Mouse (Mus musculus) intestine, postnatal 0 days (tissue): ENCODE measurements around the gene Rarb. TPM values are rescaled to one million over a fixed set of nuclear protein-coding genes. Genes with fewer than 3 reads are reported as not detected.

Experiments
- ATAC-seq: fragments of 200-750 bp; cut with Nextera tagmentation; 2 replicates; pipeline ENCODE4 v1.8.0; 2017; ENCODE audit warnings: mild to moderate bottlenecking, moderate TSS enrichment, moderate library complexity
- H3K27ac ChIP-seq: fragments of 300-500 bp; sonication (generic); 2 replicates; pipeline ENCODE4 v1.5.1; 2014; ENCODE audit warnings: mild to moderate bottlenecking, low read depth, low read length, moderate library complexity
- H3K27me3 ChIP-seq: fragments of 300-500 bp; sonication (generic); replicated peaks from 2 replicates; pipeline ENCODE4 v1.6.1; 2014; ENCODE audit warnings: low read length, mixed read lengths; ENCODE audit not compliant: control insufficient read depth, insufficient read depth
- H3K36me3 ChIP-seq: fragments of 300-500 bp; sonication (generic); 2 replicates; pipeline ENCODE4 v1.6.1; 2014; ENCODE audit warnings: mild to moderate bottlenecking, moderate library complexity; ENCODE audit not compliant: control insufficient read depth, insufficient read depth
- H3K4me1 ChIP-seq: fragments of 300-500 bp; sonication (generic); replicated peaks from 2 replicates; pipeline ENCODE4 v1.6.1; 2014; ENCODE audit warnings: antibody characterized with exemption, low read length, mixed read lengths; ENCODE audit not compliant: control insufficient read depth, insufficient read depth
- H3K4me2 ChIP-seq: fragments of 300-500 bp; sonication (generic); replicated peaks from 2 replicates; pipeline ENCODE4 v1.6.1; 2014; ENCODE audit warnings: low read depth, mild to moderate bottlenecking, moderate library complexity
- H3K4me3 ChIP-seq: fragments of 300-500 bp; sonication (generic); 2 replicates; pipeline ENCODE4 v1.5.1; 2014; ENCODE audit warnings: low read depth, low read length
- H3K9ac ChIP-seq: fragments of 300-500 bp; sonication (generic); 2 replicates; pipeline ENCODE4 v1.6.1; 2014; ENCODE audit warnings: mild to moderate bottlenecking, low read depth, low read length
- H3K9me3 ChIP-seq: fragments of 300-500 bp; sonication (generic); 2 replicates; pipeline ENCODE4 v1.6.1; 2016; ENCODE audit warnings: mixed run types; ENCODE audit not compliant: control insufficient read depth
- CTCF ChIP-seq: sonication (generic); IDR thresholded peaks from 2 replicates; pipeline ENCODE4 v1.5.1; 2016; ENCODE audit warnings: low read depth, mild to moderate bottlenecking, control low read depth, antibody characterized with exemption, moderate library complexity
- WGBS: fragments of 180-500 bp; shearing (Covaris S2); extraction: QIAGEN DNeasy Blood & Tissue Kit; methylation state at CpG from one replicate; pipeline ENCODE4 v1.1.7; 2014; 5-methylcytosine and 5-hydroxymethylcytosine counted together
- polyA plus RNA-seq: library from polyadenylated mRNA; unstranded; fragments of >200 nt; fragmentation: Nextera tagmentation; extraction: Ambion mirVana; gene quantifications from 2 replicates; pipeline ENCODE4 v1.2.1, GENCODE M21; 2015

Rarb gene
- polyA plus RNA-seq, 1 experiment from 2014 or later, result 2.4 TPM

DNA sequence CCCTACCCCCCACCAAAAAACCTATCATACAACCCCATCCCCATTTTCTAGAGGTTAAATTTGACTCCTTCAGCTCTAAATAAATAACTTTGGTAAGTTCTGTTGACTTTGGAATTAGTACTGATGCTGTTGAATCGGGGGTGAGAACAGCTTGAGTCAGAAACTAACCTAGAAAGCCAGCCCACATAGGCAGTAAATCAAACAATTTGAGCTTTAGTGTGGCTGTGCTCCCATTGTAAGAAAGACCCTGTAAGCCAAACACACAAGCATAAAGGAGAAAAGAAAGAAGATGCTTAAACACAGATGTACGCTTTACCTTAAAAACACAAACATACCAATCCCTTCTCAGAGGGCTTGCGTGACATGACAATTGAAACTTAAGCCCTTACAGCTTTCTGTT, 140.6 kb downstream of the Rarb start:
- no peak overlapping the region for H3K4me3 ChIP-seq
- no peak overlapping the region for H3K9ac ChIP-seq
- H3K27me3 ChIP-seq, result no peaks in the 10 kb centered on the region
- no peak overlapping the region for H3K4me2 ChIP-seq
- no peak for ATAC-seq
- no peaks in the 10 kb centered on the region for H3K9me3 ChIP-seq
- H3K27ac ChIP-seq, result no peak overlapping the region
- H3K36me3 ChIP-seq, result no peaks in the 10 kb centered on the region
- WGBS, result 62% methylated on average over 3 of the region's 3 CpGs
- H3K4me1 ChIP-seq, result no peaks in the 10 kb centered on the region
- TF ChIP-seq CTCF, result no peak

DNA sequence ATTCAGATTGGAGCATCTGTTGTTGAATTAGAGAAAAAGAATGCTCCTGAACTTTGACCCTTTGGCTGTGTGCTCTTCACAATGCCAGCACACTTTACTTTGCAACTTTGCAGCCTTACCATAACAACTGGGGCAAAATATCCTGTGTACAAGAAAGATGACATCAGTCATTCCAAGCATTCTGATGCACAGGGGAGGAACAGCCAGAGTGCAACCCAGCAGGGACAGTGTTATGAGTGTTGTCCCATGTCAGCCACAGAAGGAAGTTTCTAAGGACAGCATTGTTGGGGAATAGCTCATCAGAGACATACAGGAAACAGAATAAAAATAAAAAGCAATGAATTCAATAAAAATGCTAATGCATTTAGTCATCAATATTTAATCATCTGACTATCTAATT, 141.9 kb downstream of the Rarb start:
- no peak for TF ChIP-seq CTCF
- Histone ChIP-seq H3K27ac (no peak overlapping the region), H3K9me3 (no peaks in the 10 kb centered on the region), H3K4me2 (no peak overlapping the region), H3K27me3 (no peaks in the 10 kb centered on the region), H3K36me3 (no peaks in the 10 kb centered on the region), H3K4me1 (no peaks in the 10 kb centered on the region), H3K4me3 (no peak overlapping the region), H3K9ac (no peak overlapping the region)
- no peak for ATAC-seq

DNA sequence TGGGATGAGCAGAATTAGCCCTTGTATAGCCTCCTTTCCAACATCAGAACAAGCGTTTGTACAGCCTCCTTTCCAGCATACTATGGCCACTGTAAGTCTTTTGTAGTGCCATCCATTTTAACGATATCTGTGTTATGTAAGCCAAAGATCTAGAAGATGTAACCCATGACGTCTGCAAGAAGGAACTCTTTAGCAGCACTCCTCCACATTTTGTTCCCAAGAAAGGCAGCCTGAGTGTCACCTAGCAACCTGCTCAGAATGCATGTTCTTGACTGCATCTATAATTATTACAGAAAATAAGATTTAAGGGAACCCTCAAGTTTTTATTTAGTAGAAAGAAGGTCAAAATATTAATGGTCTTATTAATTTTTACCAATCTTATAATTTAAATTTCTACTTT, 148.4 kb downstream of the Rarb start:
- Histone ChIP-seq H3K9me3 (no peaks in the 10 kb centered on the region), H3K9ac (no peak overlapping the region), H3K4me3 (no peak overlapping the region), H3K4me2 (no peak overlapping the region), H3K27me3 (no peaks in the 10 kb centered on the region), H3K4me1 (no peaks in the 10 kb centered on the region), H3K36me3 (no peaks in the 10 kb centered on the region), H3K27ac (no peak overlapping the region)
- no peak for TF ChIP-seq CTCF
- WGBS, result 87% methylated on average over 3 of the region's 3 CpGs
- no peak for ATAC-seq

DNA sequence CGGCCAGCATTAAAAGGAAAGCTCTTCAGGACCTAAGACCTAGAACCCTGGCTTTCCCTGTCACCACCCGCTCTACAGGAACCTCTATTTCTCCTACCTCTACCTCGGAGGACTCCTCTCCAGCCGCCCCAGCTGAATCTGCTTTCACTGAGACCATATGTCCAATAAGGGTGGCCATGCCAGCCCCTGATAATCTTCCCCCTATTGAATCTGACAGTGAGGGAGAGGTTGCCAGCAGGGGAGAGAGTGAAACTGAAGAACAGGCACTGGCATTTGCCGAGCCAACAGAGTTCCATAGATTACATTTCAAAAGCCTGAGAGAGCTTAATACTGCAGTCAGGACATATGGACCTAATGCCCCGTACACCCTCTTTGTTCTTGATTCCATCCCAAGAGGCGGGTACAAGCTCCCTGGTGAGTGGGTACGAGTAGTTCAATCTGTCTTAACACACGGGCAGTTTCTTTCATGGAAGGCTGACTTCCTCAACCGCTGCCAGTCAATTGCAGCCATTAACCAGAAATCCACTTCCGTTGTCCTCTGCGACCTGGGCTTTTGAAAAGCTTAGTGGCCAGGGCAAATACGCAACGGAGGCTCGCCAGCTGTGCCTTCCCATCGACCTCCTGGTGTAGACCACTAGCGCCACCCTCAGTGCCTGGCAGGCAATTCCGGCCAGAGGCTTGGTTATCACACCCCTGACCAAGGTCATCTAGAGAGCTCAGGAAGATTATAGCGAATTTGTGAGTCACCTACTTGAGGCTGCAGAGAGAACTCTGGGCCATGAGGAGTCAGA, 179.6 kb downstream of the Rarb start:
- 95% methylated on average over 19 of the region's 19 CpGs for WGBS
- no peaks in the 10 kb centered on the region for H3K4me1 ChIP-seq
- no peak for TF ChIP-seq CTCF
- ATAC-seq, result no peak
- no peaks in the 10 kb centered on the region for H3K27me3 ChIP-seq
- no peak overlapping the region for H3K27ac ChIP-seq
- no peak overlapping the region for H3K4me2 ChIP-seq
- no peak overlapping the region for H3K9ac ChIP-seq
- no peaks in the 10 kb centered on the region for H3K36me3 ChIP-seq
- no peak overlapping the region for H3K4me3 ChIP-seq
- H3K9me3 ChIP-seq, result no peaks in the 10 kb centered on the region

DNA sequence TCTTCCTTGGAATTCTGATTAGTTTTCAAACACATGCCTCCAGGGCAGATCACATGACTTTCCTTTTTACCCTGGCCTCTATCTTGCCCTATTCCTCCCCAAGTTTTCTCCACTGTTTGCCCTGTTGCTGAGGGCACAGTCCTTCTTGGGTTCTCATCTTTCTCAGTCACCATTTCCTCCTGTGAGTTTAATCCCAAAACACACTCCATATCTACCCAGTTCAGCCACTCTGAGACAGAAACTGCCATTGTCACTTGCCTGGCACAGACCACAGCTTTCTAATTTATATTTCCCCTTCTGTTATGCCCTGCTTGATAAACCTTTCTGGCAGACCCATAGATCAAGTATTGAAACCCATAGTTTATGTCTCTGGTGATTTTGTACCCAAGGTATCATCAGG, 205.0 kb downstream of the Rarb start:
- H3K9ac ChIP-seq, result no peak overlapping the region
- H3K36me3 ChIP-seq, result no peaks in the 10 kb centered on the region
- H3K9me3 ChIP-seq, result no peaks in the 10 kb centered on the region
- H3K4me2 ChIP-seq, result no peak overlapping the region
- ATAC-seq, result no peak
- H3K27me3 ChIP-seq, result no peaks in the 10 kb centered on the region
- no peak overlapping the region for H3K4me3 ChIP-seq
- no peak for TF ChIP-seq CTCF
- no peak overlapping the region for H3K27ac ChIP-seq
- H3K4me1 ChIP-seq, result no peaks in the 10 kb centered on the region

DNA sequence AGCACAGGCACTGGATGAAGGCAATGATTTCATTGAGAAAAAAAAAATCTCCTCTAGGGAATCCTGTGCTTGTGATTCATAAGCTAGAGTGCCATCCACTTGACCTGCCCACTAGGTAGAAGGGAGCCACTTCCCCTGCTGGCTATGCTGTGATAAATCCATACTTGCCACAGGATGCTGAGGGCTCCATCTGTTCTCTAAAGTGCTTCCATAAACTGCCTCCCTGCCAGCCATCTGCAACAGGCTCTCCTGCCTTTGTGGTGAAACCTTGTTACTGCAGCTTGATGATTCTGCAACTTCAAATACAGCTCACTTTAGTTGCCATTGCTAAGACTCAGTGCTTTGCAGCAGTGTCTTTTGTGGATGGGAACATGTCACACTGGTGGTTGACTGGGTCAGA, 213.5 kb downstream of the Rarb start:
- H3K27ac ChIP-seq, result no peak overlapping the region
- ATAC-seq, result no peak
- TF ChIP-seq CTCF, result peak; percentile 33

More for the DNA sequence above, 213.5 kb downstream of the Rarb start:
- no peak overlapping the region for H3K4me3 ChIP-seq
- no peaks in the 10 kb centered on the region for H3K9me3 ChIP-seq
- H3K36me3 ChIP-seq, result no peaks in the 10 kb centered on the region
- H3K9ac ChIP-seq, result no peak overlapping the region
- H3K4me2 ChIP-seq, result no peak overlapping the region
- H3K4me1 ChIP-seq, result no peaks in the 10 kb centered on the region
- H3K27me3 ChIP-seq, result no peaks in the 10 kb centered on the region
